Mouse (Mus musculus): ENCODE results near the gene Srsf7. TPM values are rescaled to one million over a fixed set of nuclear protein-coding genes. Genes with fewer than 3 reads are reported as not detected.

Srsf7 gene
- polyA plus RNA-seq (2014; fragmentation: Illumina TruSeq; extraction: RNeasy Lipid Tissue Mini Kit (QIAGEN cat#74804); ENCODE audit: low replicate concordance) = 237 TPM

DNA sequence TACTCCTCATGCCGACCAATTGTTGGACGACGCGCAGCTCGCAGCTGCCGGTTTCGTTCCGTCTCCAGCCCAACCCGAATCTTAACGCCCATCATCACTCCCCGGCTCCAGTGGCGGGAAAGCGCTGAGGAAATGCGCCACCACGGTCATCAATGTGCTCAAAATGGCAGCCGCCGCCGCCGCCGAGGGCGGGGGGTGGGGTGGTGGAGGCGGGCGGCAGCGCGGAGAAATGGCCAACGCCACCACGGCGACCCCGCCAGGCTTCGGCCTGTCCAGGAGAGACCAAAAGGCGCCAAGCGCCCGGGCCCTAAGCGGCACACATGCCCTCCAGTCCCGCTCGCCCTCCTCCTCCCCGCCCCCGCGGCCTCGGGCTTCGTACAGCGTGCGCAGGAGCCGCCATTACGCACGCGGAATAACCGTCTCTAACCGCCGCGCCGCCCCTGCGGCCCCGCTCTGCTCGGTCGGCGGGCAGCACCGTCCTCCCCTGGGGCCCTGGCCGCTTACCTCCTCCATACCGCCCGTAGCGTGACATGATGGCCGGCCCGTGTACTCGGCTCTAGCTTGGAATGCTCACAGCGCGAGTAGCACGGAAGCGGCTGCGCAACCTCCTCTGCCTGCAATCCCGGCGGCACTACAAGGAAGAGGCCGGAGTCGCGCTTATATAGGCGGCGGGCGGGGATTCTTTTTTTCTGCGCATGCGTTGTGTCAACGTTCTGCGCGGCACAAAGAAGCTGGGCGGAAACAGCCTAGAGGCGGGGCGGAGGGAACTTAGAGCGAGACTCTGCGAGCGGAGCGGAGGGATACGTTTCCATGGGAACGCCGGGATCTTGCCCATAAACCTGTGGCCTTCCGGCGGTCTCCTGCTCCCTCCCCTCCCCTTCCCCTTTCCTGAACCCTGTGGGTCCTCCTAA lies at the start of gene Srsf7, which contains the start of gene Ttc39d:
TSS of gene Srsf7 (minus strand) at position 637 of the 911 bp plus-strand sequence.
TSS of gene Ttc39d (plus strand) at position 790 of the 911 bp plus-strand sequence.

DNA sequence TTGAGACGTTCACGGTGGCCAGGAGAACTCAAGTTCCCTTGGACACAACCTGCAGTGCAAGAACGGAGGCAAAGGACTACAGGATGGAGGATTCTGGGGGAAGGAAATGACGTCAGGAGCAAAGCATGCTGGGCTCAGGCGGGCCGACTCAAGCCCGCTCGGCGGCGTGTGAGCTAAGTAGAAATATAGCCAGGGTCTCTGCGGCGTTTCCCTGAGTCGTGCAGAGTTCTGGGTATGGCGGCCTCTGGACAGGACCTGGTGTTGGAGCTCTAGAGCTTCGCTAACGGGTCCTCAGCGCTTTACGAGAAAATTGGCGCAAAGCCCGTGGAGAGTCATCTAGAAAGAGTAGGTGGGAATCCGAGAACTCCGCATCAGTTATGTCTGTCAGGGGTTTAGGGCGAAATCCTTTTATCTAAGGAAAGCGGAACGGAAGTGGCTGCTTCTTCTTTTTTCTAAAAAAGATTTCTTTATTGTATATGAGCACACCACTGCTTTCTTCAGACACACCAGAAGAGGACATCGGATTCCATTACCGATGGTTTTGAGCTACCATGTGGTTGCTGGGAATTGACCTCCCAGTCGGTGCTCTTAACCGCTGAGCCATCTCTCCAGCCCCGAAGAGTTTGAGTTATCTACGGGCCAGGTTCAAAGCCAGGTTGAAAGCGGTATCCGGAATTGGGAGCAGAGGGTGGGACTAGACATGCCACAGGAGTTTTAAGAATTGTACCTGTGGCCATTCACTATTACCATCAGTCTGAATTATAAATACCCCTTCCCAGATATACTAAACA lies 17.4 kb upstream of the Srsf7 start, which contains the start of gene Gemin6:
TSS of gene Gemin6 (plus strand) at position 116 of the 791 bp plus-strand sequence.

Other genes with a start within 250 kb of the Srsf7 start
- gene Hnrnpll, start 145.0 kb downstream of the Srsf7 start, polyA plus RNA-seq (2014; fragmentation: Illumina TruSeq; extraction: RNeasy Lipid Tissue Mini Kit (QIAGEN cat#74804); ENCODE audit: low replicate concordance) = 88.5 TPM
- gene Galm, start 79.8 kb downstream of the Srsf7 start, polyA plus RNA-seq (2014; fragmentation: Illumina TruSeq; extraction: RNeasy Lipid Tissue Mini Kit (QIAGEN cat#74804); ENCODE audit: low replicate concordance) = 239 TPM
- gene Ttc39d, start 153 bp upstream of the Srsf7 start, polyA plus RNA-seq (2014; fragmentation: Illumina TruSeq; extraction: RNeasy Lipid Tissue Mini Kit (QIAGEN cat#74804); ENCODE audit: low replicate concordance) = not detected
- gene Gemin6, start 17.1 kb upstream of the Srsf7 start, polyA plus RNA-seq (2014; fragmentation: Illumina TruSeq; extraction: RNeasy Lipid Tissue Mini Kit (QIAGEN cat#74804); ENCODE audit: low replicate concordance) = 9.9 TPM
- gene Morn2, start 82.9 kb upstream of the Srsf7 start, polyA plus RNA-seq (2014; fragmentation: Illumina TruSeq; extraction: RNeasy Lipid Tissue Mini Kit (QIAGEN cat#74804); ENCODE audit: low replicate concordance) = 1.9 TPM
- 11.7 TPM for gene Dhx57, start 83.2 kb upstream of the Srsf7 start, polyA plus RNA-seq (2014; fragmentation: Illumina TruSeq; extraction: RNeasy Lipid Tissue Mini Kit (QIAGEN cat#74804); ENCODE audit: low replicate concordance)
- 1.8 TPM for gene Arhgef33, start 100.1 kb upstream of the Srsf7 start, polyA plus RNA-seq (2014; fragmentation: Illumina TruSeq; extraction: RNeasy Lipid Tissue Mini Kit (QIAGEN cat#74804); ENCODE audit: low replicate concordance)
- gene Gm10190, start 166.2 kb upstream of the Srsf7 start, polyA plus RNA-seq (2014; fragmentation: Illumina TruSeq; extraction: RNeasy Lipid Tissue Mini Kit (QIAGEN cat#74804); ENCODE audit: low replicate concordance) = not detected

Data from small intestine, adult 10 weeks (tissue).